Mouse (Mus musculus) cerebellum, adult 9-11 months (tissue): Measurements from ENCODE around the gene Minpp1.

Experiments used
- DNase-seq: peaks from one replicate; pipeline ENCODE4 v3.0.0; 2022

Minpp1 gene

DNA sequence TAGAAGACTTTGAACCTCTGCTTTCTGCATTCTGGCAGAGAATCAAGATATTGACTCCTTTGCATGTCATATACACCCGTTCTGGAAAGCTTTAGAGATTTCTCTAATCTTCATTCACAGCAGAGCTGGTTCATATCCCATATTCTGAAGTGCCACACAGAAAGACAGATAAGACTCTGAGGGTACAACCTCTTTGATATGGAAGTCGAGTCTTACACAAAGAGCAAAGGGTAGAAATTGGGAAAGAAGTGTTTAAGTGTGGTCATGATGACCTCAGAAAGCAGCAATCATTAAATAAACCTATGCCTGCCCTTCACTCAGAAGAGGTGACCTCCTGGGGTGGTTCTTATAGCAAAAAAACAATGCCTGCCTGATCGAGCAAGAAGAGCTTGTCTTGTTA is 43.2 kb downstream of the Minpp1 start:
- no peak for DNase-seq

DNA sequence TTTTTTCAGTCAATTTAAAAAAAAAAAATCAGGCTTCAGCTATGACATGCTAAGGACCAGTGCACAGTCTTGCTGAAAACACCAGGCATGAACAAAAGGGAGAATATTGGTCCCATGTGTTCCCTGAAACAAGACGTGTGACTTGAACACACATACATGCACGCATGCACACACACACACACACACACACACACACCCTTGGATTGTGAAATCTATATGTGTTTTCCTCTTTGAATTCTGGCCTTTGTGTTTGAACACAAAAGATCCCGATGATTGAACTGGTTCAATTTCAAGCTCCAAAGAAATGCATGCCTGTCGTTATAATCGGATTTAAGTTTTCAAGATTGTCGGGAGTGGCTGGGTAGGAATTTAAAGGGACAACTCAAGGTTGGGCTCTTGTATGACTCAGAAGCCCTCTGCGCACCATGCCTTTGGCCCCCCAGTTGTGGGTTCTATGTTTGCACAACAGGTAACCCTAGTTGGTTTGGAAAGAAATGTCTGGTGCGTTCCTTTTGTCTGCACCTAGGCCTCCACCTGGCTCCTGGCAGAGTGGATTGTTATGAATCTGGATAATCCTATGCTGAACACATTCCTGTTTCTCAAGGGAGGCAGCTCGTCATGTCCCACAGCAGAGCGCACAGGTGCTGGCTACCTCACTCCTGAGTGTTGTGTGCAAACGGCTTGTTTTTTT is 43.8 kb downstream of the Minpp1 start:
- DNase-seq: no peak

DNA sequence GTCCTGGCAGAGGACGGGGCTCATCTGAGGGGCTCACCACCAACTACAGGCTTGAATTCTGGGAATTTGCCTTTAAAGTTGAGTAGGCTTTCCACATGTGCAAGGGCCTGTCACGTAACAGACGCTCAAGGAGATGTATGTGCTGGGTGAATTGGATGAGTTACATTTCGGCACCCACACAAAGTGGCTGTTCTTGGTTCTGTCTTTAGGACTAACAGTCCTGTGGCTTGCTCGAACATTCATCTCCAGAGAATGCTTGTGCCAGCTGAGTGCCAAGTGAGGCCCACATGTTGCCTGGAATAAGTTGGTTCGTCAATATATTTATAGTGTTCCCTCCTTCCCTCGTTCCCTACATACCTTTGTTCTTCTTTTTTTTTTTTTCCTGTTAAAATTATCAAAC is 44.7 kb downstream of the Minpp1 start:
- no peak for DNase-seq

DNA sequence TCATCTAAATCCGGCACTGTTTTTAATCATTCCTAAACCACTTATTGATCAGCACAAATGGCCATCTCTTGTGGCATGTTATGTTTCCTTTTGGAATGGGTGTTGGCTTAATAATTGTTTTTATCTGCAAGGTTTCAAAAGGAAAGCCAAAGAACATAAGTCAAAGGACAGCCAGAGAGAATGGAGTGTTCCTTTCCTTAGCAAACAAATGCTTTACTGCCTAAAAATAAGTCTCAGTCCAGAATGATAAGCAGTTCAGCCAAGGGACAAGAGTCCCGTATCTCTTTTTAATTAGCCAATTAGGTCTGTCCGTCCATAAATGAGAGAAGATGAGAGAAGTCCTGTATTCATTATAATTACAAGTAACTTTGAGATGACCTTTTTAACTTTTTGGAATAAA is 46.8 kb downstream of the Minpp1 start:
- no peak for DNase-seq

DNA sequence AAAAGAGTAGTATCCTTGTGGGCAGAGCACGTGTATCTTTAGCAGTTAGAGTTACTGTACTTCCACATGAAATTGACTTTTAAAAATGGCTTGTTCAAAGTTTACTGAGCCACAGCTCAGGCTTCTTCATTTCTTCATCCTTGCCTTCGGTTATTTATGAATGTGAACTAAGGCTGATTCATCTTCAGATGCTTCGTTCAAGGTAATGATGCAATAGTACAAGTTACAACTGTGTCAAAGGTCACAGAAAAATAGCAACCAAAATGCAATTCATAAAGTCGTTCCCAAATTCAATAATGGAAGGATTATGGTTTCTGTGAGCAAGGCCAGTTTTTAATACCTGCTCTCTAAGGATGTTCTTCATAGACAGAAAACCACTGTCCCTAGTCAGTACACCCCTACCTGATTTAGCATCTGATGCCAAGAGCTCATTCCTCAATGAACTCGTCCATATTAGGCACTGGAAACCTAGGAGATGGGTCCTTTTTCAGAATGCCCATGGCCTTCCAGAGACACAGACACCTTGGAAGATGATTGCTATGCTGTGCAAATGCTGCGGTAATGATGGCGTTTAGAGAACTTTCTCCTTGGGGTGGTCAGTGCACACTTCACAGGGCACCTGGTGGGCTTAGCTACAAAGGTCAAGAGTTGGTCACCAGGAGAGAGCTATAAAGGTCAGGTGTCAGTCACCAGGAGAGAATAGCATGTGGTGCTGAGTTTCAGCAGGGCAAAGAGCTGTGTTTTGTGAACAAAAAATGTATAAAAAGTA is 47.4 kb downstream of the Minpp1 start:
- no peak for DNase-seq

DNA sequence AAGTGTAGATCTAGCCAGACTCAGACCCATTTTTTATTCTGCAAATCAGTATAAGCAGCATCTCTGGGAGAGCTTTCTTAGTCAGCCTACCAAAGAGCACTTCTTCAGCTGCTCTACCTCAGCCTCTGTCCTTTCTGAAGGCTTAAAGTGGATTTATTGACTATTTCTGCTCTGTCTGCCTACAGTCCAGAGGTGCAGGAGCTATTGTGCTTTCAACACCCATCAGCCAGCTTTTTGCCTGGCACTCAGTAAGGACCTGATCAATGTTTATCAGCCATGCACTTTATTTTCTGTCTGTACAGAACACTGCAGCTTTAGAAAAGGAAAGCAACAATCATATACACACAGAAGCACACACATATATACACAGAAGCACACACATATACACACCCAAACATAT is 49.3 kb downstream of the Minpp1 start:
- no peak for DNase-seq

DNA sequence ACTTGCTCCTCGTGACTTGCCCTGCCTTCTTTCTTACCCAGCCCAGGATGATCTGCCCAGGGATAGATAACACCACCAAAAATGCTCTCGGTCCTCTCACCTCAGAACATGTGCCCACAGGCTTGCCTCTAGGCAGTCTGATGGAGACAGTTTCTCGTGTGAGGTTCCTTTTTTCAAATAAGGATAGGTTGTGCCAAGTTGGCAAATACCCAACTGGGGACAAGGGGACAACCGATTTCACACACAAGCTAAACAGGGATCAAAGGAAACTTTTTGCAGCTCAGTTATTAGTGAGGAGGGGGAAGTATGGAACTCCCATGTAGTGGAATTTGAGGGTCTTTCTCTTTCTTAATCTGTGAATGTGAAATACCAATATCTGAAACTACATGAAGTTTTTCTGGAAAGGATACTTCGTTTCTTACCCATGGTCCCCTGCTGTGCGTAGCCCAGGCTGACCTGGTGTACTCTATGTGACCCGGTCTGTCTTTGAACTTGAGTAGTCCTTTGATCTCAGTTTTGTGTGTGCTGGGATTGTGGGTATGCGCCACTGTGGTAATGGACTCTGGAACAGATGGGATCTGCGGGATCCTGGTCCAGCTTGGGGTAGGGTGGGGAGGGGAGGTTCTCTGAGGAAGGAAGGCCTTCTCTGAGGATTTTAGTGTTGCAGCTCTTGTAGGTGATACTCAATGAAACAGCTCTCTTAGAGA is 57.4 kb downstream of the Minpp1 start:
- DNase-seq: no peak

DNA sequence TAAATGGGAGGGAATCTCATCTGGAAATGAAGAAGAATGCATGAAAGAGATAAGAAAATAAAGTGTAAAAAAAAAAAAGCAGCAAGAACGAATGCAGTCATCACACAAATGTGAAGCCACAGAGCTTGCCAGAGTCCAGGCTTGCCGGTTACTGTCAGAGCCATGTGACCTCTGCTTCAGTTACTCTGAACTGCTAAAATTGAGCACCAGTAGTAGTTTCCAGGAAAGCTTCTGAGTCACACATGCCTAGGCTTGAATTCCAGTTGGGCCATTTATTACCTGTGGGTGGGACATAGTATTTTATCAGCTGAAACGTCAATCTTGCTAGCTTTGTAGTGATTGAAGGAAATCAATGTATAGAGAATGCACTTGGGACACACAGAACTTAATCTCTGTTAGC is 61.8 kb downstream of the Minpp1 start:
- no peak for DNase-seq

DNA sequence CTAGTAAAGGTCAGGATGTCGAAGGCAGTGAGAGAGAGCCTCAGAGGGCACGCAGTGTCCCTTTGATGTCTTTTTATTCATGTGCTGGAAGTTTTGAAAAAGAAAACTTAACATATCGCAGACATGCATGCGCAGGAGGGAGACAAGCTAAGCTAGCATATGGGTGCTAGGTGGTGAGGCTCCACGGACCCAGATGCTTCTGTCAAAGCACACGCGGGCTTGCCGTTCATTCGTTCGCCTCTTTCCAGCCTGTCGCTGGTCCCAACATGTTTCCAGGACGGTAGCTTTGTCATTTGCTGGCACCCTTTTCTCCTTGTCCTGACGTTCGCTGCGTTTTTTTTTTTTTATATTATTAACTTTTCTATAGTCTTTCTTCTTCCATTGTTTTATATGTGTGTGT is 62.6 kb downstream of the Minpp1 start:
- no peak for DNase-seq

DNA sequence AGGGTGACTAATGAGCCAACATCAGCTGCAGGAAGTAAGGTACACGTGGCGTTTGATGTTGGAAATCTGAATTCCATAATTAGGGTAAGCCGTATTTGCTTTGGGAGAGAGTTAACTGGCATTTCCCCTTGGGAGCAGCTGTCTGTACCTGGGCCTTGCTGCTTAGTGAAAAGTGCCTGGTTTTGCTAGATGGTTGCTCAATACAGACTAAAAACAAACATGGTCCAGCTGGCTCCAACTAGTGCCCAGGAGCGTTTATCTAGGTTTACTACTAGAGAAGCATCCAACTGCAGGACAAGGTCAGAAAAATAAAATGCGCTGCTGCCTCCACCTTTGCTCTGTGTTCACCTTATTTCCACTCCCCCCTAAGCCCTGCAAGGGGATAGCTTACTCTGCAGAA is 64.9 kb downstream of the Minpp1 start:
- no peak for DNase-seq

DNA sequence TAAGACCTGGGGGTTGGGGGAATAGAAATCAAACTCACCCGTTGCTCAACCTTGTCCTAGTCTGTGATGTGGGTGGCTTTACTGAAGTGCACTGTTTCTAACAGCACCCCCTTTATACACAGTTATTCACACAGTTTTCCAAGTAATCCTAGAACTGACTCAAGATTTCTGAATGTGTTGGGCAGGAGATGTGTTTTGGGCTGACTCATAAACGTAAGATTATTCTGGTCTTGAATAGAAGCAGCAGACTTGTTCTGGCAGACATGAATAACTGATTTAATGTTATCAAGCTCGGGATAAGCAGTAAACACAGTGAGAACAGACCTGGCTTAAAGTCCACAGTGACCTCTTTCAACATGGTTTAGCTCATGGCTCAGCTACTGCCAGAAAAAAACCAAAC is 65.9 kb downstream of the Minpp1 start:
- no peak for DNase-seq

DNA sequence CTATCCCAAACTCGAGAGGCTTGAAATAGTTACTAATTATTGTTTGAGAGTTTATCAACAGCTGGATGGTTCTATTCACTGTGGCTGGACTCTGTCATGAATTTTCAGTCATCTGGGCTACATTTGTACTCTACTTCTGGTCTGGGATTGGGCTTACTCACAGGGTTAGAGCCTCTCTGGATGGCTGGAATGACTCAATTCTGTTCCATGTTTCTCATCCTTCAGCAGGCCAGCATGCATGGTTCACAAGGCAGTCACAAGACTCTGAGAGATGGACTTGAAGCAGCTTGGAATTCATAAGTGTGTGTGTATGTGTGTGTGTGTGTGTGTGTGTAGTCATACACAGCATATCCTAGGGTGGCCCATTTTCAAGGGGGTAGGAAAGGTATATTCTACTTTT is 66.5 kb downstream of the Minpp1 start:
- DNase-seq: no peak

DNA sequence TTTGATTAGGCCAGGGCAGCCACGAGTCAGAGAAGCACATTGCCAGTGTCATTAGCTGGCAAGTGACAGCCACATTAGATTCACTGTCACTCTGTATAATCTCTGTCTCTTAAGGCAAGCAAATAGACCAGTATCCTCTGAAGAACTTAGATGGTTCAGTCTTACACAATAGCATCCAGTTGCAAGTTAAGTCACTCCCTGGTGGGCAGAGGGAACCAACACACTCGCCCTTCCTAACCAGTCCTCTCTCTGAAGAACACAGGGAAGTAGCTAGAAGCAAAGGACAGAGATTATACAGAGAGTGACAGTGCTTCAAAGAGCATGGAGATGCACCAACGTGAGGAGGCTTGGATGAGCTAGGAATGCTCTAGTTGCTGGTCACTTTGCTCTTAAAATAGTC is 67.7 kb downstream of the Minpp1 start:
- no peak for DNase-seq

DNA sequence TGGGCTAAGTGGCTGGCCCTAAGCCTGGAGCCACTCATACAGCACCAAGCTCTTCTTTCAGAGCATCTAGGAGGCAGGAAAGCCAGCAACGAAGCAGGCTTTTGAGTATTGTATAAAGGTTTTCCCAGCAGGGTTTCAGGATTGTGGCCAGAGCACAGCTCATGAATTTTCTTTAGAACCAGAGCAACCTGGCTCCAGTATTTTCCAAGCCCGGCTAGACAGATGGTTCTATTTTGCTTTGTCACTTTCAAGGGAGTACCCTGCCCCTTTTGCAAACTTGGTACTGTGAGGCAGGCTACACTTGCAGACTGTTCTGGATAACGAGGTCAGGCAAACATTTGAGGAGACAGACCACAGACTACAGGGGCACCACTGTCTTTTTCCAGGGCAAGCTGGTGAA is 69.7 kb downstream of the Minpp1 start:
- DNase-seq: peak; percentile 10
